Mouse (Mus musculus): ENCODE measurements at regions not wholly inside any gene's neighbourhood (a gene's known extent, or its start where the extent isn't known, plus 50 kb on each side); places are given as distances from the start of the nearest gene placed in this dataset.

GRCm38 (mm10) chr16:27586307-27586706, 197.6 kb downstream of the Ccdc50 start:
- Histone ChIP-seq H3K4me3 (replicated peaks; ENCODE audit: low read length) (no peak overlapping the region), H3K36me3 (ENCODE audit: control insufficient read depth, insufficient read depth, low read length) (no peaks in the 10 kb centered on the region), H3K9me3 (ENCODE audit: control insufficient read depth, low read length) (no peaks in the 10 kb centered on the region), H3K27ac (replicated peaks; ENCODE audit: low read depth, low read length) (no peak overlapping the region), H3K4me2 (replicated peaks; ENCODE audit: low read depth, low read length, severe bottlenecking) (no peak overlapping the region), H3K4me1 (ENCODE audit: control insufficient read depth, insufficient read depth, low read length) (no peaks in the 10 kb centered on the region), H3K27me3 (ENCODE audit: control insufficient read depth, insufficient read depth, low read length) (no peaks in the 10 kb centered on the region), H3K9ac (ENCODE audit: low read depth, low read length, severe bottlenecking) (no peak overlapping the region)
- DNase-seq (ENCODE audit: low spot score) (no peak), ATAC-seq (ENCODE audit: low FRiP score, low read depth) (no peak)
- WGBS = 27% methylated on average over 7 of the region's 7 CpGs
- no peak for TF ChIP-seq POLR2A (IDR thresholded peaks at IDR 0.05; ENCODE audit: borderline replicate concordance, extremely low read depth, insufficient read depth, insufficient read length)

- TF ChIP-seq POLR2A (IDR thresholded peaks at IDR 0.05; ENCODE audit: borderline replicate concordance, extremely low read depth, insufficient read depth, insufficient read length) = no peak
- no peaks in the 10 kb centered on the region for H3K36me3 ChIP-seq (ENCODE audit: control insufficient read depth, insufficient read depth, low read length)
- H3K9ac ChIP-seq (ENCODE audit: low read depth, low read length, severe bottlenecking) = no peak overlapping the region
- H3K27ac ChIP-seq (replicated peaks; ENCODE audit: low read depth, low read length) = no peak overlapping the region
- WGBS = 84% methylated on average over 3 of the region's 3 CpGs
- H3K4me3 ChIP-seq (replicated peaks; ENCODE audit: low read length) = no peak overlapping the region
- DNase-seq (ENCODE audit: low spot score) (no peak), ATAC-seq (ENCODE audit: low FRiP score, low read depth) (no peak)
- no peak overlapping the region for H3K4me2 ChIP-seq (replicated peaks; ENCODE audit: low read depth, low read length, severe bottlenecking)
- no peaks in the 10 kb centered on the region for H3K4me1 ChIP-seq (ENCODE audit: control insufficient read depth, insufficient read depth, low read length)
- H3K27me3 ChIP-seq (ENCODE audit: control insufficient read depth, insufficient read depth, low read length) = no peaks in the 10 kb centered on the region
- H3K9me3 ChIP-seq (ENCODE audit: control insufficient read depth, low read length) = no peaks in the 10 kb centered on the region
These were observed 220.7 kb downstream of the Ccdc50 start for GRCm38 (mm10) chr16:27609366-27609765.

GRCm38 (mm10) chr16:27641306-27641705, 252.6 kb downstream of the Ccdc50 start:
- no peak for TF ChIP-seq POLR2A (IDR thresholded peaks at IDR 0.05; ENCODE audit: borderline replicate concordance, extremely low read depth, insufficient read depth, insufficient read length)
- H3K4me1 ChIP-seq (ENCODE audit: control insufficient read depth, insufficient read depth, low read length) = peaks cover 5% of the 10 kb centered on the region
- DNase-seq (ENCODE audit: low spot score) (peak; percentile 56), ATAC-seq (ENCODE audit: low FRiP score, low read depth) (peak; percentile 55; the same call in 1 of the 2 replicates)
- H3K4me3 ChIP-seq (replicated peaks; ENCODE audit: low read length) = no peak overlapping the region
- H3K9ac ChIP-seq (ENCODE audit: low read depth, low read length, severe bottlenecking) = no peak overlapping the region
- no peaks in the 10 kb centered on the region for H3K9me3 ChIP-seq (ENCODE audit: control insufficient read depth, low read length)
- H3K4me2 ChIP-seq (replicated peaks; ENCODE audit: low read depth, low read length, severe bottlenecking) = no peak overlapping the region
- no peak overlapping the region for H3K27ac ChIP-seq (replicated peaks; ENCODE audit: low read depth, low read length)
- 29% methylated on average over 2 of the region's 2 CpGs for WGBS
- H3K36me3 ChIP-seq (ENCODE audit: control insufficient read depth, insufficient read depth, low read length) = no peaks in the 10 kb centered on the region
- H3K27me3 ChIP-seq (ENCODE audit: control insufficient read depth, insufficient read depth, low read length) = no peaks in the 10 kb centered on the region

- no peaks in the 10 kb centered on the region for H3K27me3 ChIP-seq (ENCODE audit: control insufficient read depth, insufficient read depth, low read length)
- H3K4me1 ChIP-seq (ENCODE audit: control insufficient read depth, insufficient read depth, low read length) = no peaks in the 10 kb centered on the region
- DNase-seq (ENCODE audit: low spot score) = no peak
- no peak overlapping the region for H3K4me2 ChIP-seq (replicated peaks; ENCODE audit: low read depth, low read length, severe bottlenecking)
- no peaks in the 10 kb centered on the region for H3K36me3 ChIP-seq (ENCODE audit: control insufficient read depth, insufficient read depth, low read length)
- no peak for ATAC-seq (ENCODE audit: low FRiP score, low read depth)
- no peak overlapping the region for H3K9ac ChIP-seq (ENCODE audit: low read depth, low read length, severe bottlenecking)
- no peak overlapping the region for H3K27ac ChIP-seq (replicated peaks; ENCODE audit: low read depth, low read length)
- TF ChIP-seq POLR2A (IDR thresholded peaks at IDR 0.05; ENCODE audit: borderline replicate concordance, extremely low read depth, insufficient read depth, insufficient read length) = no peak
- H3K4me3 ChIP-seq (replicated peaks; ENCODE audit: low read length) = no peak overlapping the region
- 25% methylated on average over 2 of the region's 2 CpGs for WGBS
- no peaks in the 10 kb centered on the region for H3K9me3 ChIP-seq (ENCODE audit: control insufficient read depth, low read length)
These were observed 289.6 kb downstream of the Ccdc50 start for GRCm38 (mm10) chr16:27678275-27678674.

- H3K9me3 ChIP-seq (ENCODE audit: control insufficient read depth, low read length) = no peaks in the 10 kb centered on the region
- no peak for TF ChIP-seq POLR2A (IDR thresholded peaks at IDR 0.05; ENCODE audit: borderline replicate concordance, extremely low read depth, insufficient read depth, insufficient read length)
- ATAC-seq (ENCODE audit: low FRiP score, low read depth) = no peak
- no peak overlapping the region for H3K4me3 ChIP-seq (replicated peaks; ENCODE audit: low read length)
- no peak for DNase-seq (ENCODE audit: low spot score)
- H3K9ac ChIP-seq (ENCODE audit: low read depth, low read length, severe bottlenecking) = no peak overlapping the region
- H3K4me2 ChIP-seq (replicated peaks; ENCODE audit: low read depth, low read length, severe bottlenecking) = no peak overlapping the region
- H3K4me1 ChIP-seq (ENCODE audit: control insufficient read depth, insufficient read depth, low read length) = no peaks in the 10 kb centered on the region
- WGBS = 73% methylated on average over 3 of the region's 3 CpGs
- no peak overlapping the region for H3K27ac ChIP-seq (replicated peaks; ENCODE audit: low read depth, low read length)
- H3K36me3 ChIP-seq (ENCODE audit: control insufficient read depth, insufficient read depth, low read length) = no peaks in the 10 kb centered on the region
- no peaks in the 10 kb centered on the region for H3K27me3 ChIP-seq (ENCODE audit: control insufficient read depth, insufficient read depth, low read length)
These were observed 294.3 kb downstream of the Ccdc50 start for GRCm38 (mm10) chr16:27682926-27683325.

GRCm38 (mm10) chr16:27683826-27684225, 295.2 kb downstream of the Ccdc50 start:
- H3K27me3 ChIP-seq (ENCODE audit: control insufficient read depth, insufficient read depth, low read length) = no peaks in the 10 kb centered on the region
- H3K9me3 ChIP-seq (ENCODE audit: control insufficient read depth, low read length) = no peaks in the 10 kb centered on the region
- ATAC-seq (ENCODE audit: low FRiP score, low read depth) (no peak), DNase-seq (ENCODE audit: low spot score) (no peak)
- H3K36me3 ChIP-seq (ENCODE audit: control insufficient read depth, insufficient read depth, low read length) = no peaks in the 10 kb centered on the region
- no peak overlapping the region for H3K4me2 ChIP-seq (replicated peaks; ENCODE audit: low read depth, low read length, severe bottlenecking)
- no peak overlapping the region for H3K27ac ChIP-seq (replicated peaks; ENCODE audit: low read depth, low read length)
- H3K4me3 ChIP-seq (replicated peaks; ENCODE audit: low read length) = no peak overlapping the region
- TF ChIP-seq POLR2A (IDR thresholded peaks at IDR 0.05; ENCODE audit: borderline replicate concordance, extremely low read depth, insufficient read depth, insufficient read length) = no peak
- H3K4me1 ChIP-seq (ENCODE audit: control insufficient read depth, insufficient read depth, low read length) = no peaks in the 10 kb centered on the region
- 68% methylated on average over 3 of the region's 3 CpGs for WGBS
- H3K9ac ChIP-seq (ENCODE audit: low read depth, low read length, severe bottlenecking) = no peak overlapping the region
